Mouse (Mus musculus): ENCODE data around the gene 1810010D01Rik. TPM values are rescaled to one million over a fixed set of nuclear protein-coding genes. Genes with fewer than 3 reads are reported as not detected.

The 1810010D01Rik gene
- 1.9 and 2.3 TPM in 2 replicates for polyA plus RNA-seq (2011; ENCODE audit: insufficient read depth, insufficient read length, low replicate concordance, missing spikeins)

GRCm38 (mm10) chr7:145208006-145208405 lies at the start of gene 1810010D01Rik:
Gene 1810010D01Rik (minus strand): TSS chr7:145208119.
- H3K4me1 ChIP-seq (ENCODE audit: control insufficient read depth, insufficient read depth, low read length) = no peaks in the 10 kb centered on the region; the same call in 1 of the 2 replicates
- WGBS = 84% methylated on average over 4 of the region's 4 CpGs
- no peak within 1 kb of the TSS for H3K27ac ChIP-seq (ENCODE audit: control insufficient read depth, insufficient read depth, low read depth, low read length, poor library complexity)
- TF ChIP-seq CTCF (IDR thresholded peaks at IDR 0.05; ENCODE audit: control insufficient read depth, insufficient read depth, low read length) (no peak), POLR2A (IDR thresholded peaks at IDR 0.05; ENCODE audit: borderline replicate concordance, control insufficient read depth, low read depth, low read length) (no peak)
- no peak within 1 kb of the TSS for H3K4me3 ChIP-seq (replicated peaks; ENCODE audit: control insufficient read depth, low read depth, low read length)

GRCm38 (mm10) chr7:145256092-145256491 lies 48.2 kb upstream of the 1810010D01Rik start:
- H3K27ac ChIP-seq (ENCODE audit: control insufficient read depth, insufficient read depth, low read depth, low read length, poor library complexity) = no peak overlapping the region
- 93% methylated on average over 1 of the region's 1 CpGs for WGBS
- no peaks in the 10 kb centered on the region for H3K4me1 ChIP-seq (ENCODE audit: control insufficient read depth, insufficient read depth, low read length)
- no peak overlapping the region for H3K4me3 ChIP-seq (replicated peaks; ENCODE audit: control insufficient read depth, low read depth, low read length)
- TF ChIP-seq CTCF (IDR thresholded peaks at IDR 0.05; ENCODE audit: control insufficient read depth, insufficient read depth, low read length) (no peak), POLR2A (IDR thresholded peaks at IDR 0.05; ENCODE audit: borderline replicate concordance, control insufficient read depth, low read depth, low read length) (no peak)

- TF ChIP-seq CTCF (IDR thresholded peaks at IDR 0.05; ENCODE audit: control insufficient read depth, insufficient read depth, low read length) (no peak), POLR2A (IDR thresholded peaks at IDR 0.05; ENCODE audit: borderline replicate concordance, control insufficient read depth, low read depth, low read length) (no peak)
- H3K4me1 ChIP-seq (ENCODE audit: control insufficient read depth, insufficient read depth, low read length) = no peaks in the 10 kb centered on the region
- no peak overlapping the region for H3K27ac ChIP-seq (ENCODE audit: control insufficient read depth, insufficient read depth, low read depth, low read length, poor library complexity)
- no peak overlapping the region for H3K4me3 ChIP-seq (replicated peaks; ENCODE audit: control insufficient read depth, low read depth, low read length)
- 67% methylated on average over 3 of the region's 3 CpGs for WGBS
These were observed 46.2 kb upstream of the 1810010D01Rik start for GRCm38 (mm10) chr7:145253986-145254630.

- 28% methylated on average over 8 of the region's 8 CpGs for WGBS
- no peak overlapping the region for H3K27ac ChIP-seq (ENCODE audit: control insufficient read depth, insufficient read depth, low read depth, low read length, poor library complexity)
- no peak overlapping the region for H3K4me3 ChIP-seq (replicated peaks; ENCODE audit: control insufficient read depth, low read depth, low read length)
- no peak for TF ChIP-seq POLR2A (IDR thresholded peaks at IDR 0.05; ENCODE audit: borderline replicate concordance, control insufficient read depth, low read depth, low read length)
- peak; percentile 85 for TF ChIP-seq CTCF (IDR thresholded peaks at IDR 0.05; ENCODE audit: control insufficient read depth, insufficient read depth, low read length)
- no peaks in the 10 kb centered on the region; the same call in 1 of the 2 replicates for H3K4me1 ChIP-seq (ENCODE audit: control insufficient read depth, insufficient read depth, low read length)
These were observed 45.0 kb upstream of the 1810010D01Rik start for GRCm38 (mm10) chr7:145252715-145253476.

GRCm38 (mm10) chr7:145250225-145250624 lies 42.3 kb upstream of the 1810010D01Rik start:
- 73% methylated on average over 9 of the region's 9 CpGs for WGBS
- no peak for TF ChIP-seq POLR2A (IDR thresholded peaks at IDR 0.05; ENCODE audit: borderline replicate concordance, control insufficient read depth, low read depth, low read length)
- TF ChIP-seq CTCF (IDR thresholded peaks at IDR 0.05; ENCODE audit: control insufficient read depth, insufficient read depth, low read length) = no peak
- no peak overlapping the region for H3K4me3 ChIP-seq (replicated peaks; ENCODE audit: control insufficient read depth, low read depth, low read length)
- no peak overlapping the region for H3K27ac ChIP-seq (ENCODE audit: control insufficient read depth, insufficient read depth, low read depth, low read length, poor library complexity)
- no peaks in the 10 kb centered on the region; the same call in 1 of the 2 replicates for H3K4me1 ChIP-seq (ENCODE audit: control insufficient read depth, insufficient read depth, low read length)

- no peak overlapping the region for H3K4me3 ChIP-seq (replicated peaks; ENCODE audit: control insufficient read depth, low read depth, low read length)
- WGBS = 33% methylated on average over 2 of the region's 2 CpGs
- no peak for TF ChIP-seq CTCF (IDR thresholded peaks at IDR 0.05; ENCODE audit: control insufficient read depth, insufficient read depth, low read length)
- no peak for TF ChIP-seq POLR2A (IDR thresholded peaks at IDR 0.05; ENCODE audit: borderline replicate concordance, control insufficient read depth, low read depth, low read length)
- no peaks in the 10 kb centered on the region; the same call in 1 of the 2 replicates for H3K4me1 ChIP-seq (ENCODE audit: control insufficient read depth, insufficient read depth, low read length)
- H3K27ac ChIP-seq (ENCODE audit: control insufficient read depth, insufficient read depth, low read depth, low read length, poor library complexity) = no peak overlapping the region
These were observed 41.0 kb upstream of the 1810010D01Rik start for GRCm38 (mm10) chr7:145248911-145249310.

- 13% methylated on average over 9 of the region's 9 CpGs for WGBS
- peak; percentile 98 for TF ChIP-seq CTCF (IDR thresholded peaks at IDR 0.05; ENCODE audit: control insufficient read depth, insufficient read depth, low read length)
- no peak for TF ChIP-seq POLR2A (IDR thresholded peaks at IDR 0.05; ENCODE audit: borderline replicate concordance, control insufficient read depth, low read depth, low read length)
- Histone ChIP-seq H3K4me3 (replicated peaks; ENCODE audit: control insufficient read depth, low read depth, low read length) (no peak overlapping the region), H3K4me1 (ENCODE audit: control insufficient read depth, insufficient read depth, low read length) (no peaks in the 10 kb centered on the region), H3K27ac (ENCODE audit: control insufficient read depth, insufficient read depth, low read depth, low read length, poor library complexity) (no peak overlapping the region)
These were observed 35.2 kb upstream of the 1810010D01Rik start for GRCm38 (mm10) chr7:145242851-145243712.

All from bone marrow, adult 2 months (tissue).